Mouse (Mus musculus) heart, embryonic 11.5 days (tissue): Measurements from ENCODE around the gene Rock2. TPM values are rescaled to one million over a fixed set of nuclear protein-coding genes. Genes with fewer than 3 reads are reported as not detected.

Source experiments
- ATAC-seq: fragments of 200-750 bp; cut with Nextera tagmentation; replicated peaks from 2 replicates; pipeline ENCODE4 v1.8.0; 2017; ENCODE audit warnings: moderate library complexity; ENCODE audit not compliant: insufficient number of reproducible peaks, low FRiP score, low TSS enrichment
- H3K27ac ChIP-seq: fragments of 300-500 bp; sonication (generic); 2 replicates; pipeline ENCODE4 v1.5.1; 2014; ENCODE audit warnings: mild to moderate bottlenecking, low read depth, low read length
- H3K27me3 ChIP-seq: fragments of 300-500 bp; sonication (generic); 2 replicates; pipeline ENCODE4 v1.6.1; 2014; ENCODE audit warnings: mild to moderate bottlenecking, low read length, mixed read lengths; ENCODE audit not compliant: control insufficient read depth, insufficient read depth
- H3K36me3 ChIP-seq: fragments of 300-500 bp; sonication (generic); 2 replicates; pipeline ENCODE4 v1.6.1; 2014; ENCODE audit warnings: mild to moderate bottlenecking, low read length, moderate library complexity, mixed read lengths; ENCODE audit not compliant: control insufficient read depth, insufficient read depth
- H3K4me1 ChIP-seq: fragments of 300-500 bp; sonication (generic); 2 replicates; pipeline ENCODE4 v1.6.1; 2014; ENCODE audit warnings: low read length; ENCODE audit not compliant: control insufficient read depth, insufficient read depth
- H3K4me2 ChIP-seq: fragments of 300-500 bp; sonication (generic); 2 replicates; pipeline ENCODE4 v1.6.1; 2014; ENCODE audit warnings: mild to moderate bottlenecking, moderate library complexity
- H3K4me3 ChIP-seq: fragments of 300-500 bp; sonication (generic); 2 replicates; pipeline ENCODE4 v1.5.1; 2014; ENCODE audit warnings: low read depth, low read length
- H3K9ac ChIP-seq: fragments of 300-500 bp; sonication (generic); 2 replicates; pipeline ENCODE4 v1.6.1; 2014; ENCODE audit warnings: mild to moderate bottlenecking, low read depth, low read length, moderate library complexity
- H3K9me3 ChIP-seq: fragments of 300-500 bp; sonication (generic); replicated peaks from 2 replicates; pipeline ENCODE4 v1.6.1; 2016; ENCODE audit warnings: low read length; ENCODE audit not compliant: control insufficient read depth
- WGBS: fragments of 180-500 bp; shearing (Covaris S2); extraction: QIAGEN DNeasy Blood & Tissue Kit; methylation state at CpG from one replicate; pipeline ENCODE4 v1.1.7; 2014; ENCODE audit not compliant: insufficient replicate concordance; 5-methylcytosine and 5-hydroxymethylcytosine counted together
- polyA plus RNA-seq: library from polyadenylated mRNA; unstranded; fragments of >200 nt; fragmentation: Nextera tagmentation; extraction: Ambion mirVana; gene quantifications from 2 replicates; pipeline ENCODE4 v1.2.1, GENCODE M21; 2014

Gene Rock2
- polyA plus RNA-seq, 1 experiment from 2014 or later, result 22.2 TPM

GRCm38 (mm10) chr12:17024554-17025110 is 129.9 kb downstream of the Rock2 start:
- no peak overlapping the region for H3K4me2 ChIP-seq
- no peak for ATAC-seq
- H3K27ac ChIP-seq, result no peak overlapping the region
- WGBS, result 88% methylated on average over 6 of the region's 6 CpGs
- no peak overlapping the region for H3K9ac ChIP-seq
- H3K9me3 ChIP-seq, result no peaks in the 10 kb centered on the region
- no peaks in the 10 kb centered on the region for H3K4me1 ChIP-seq
- no peaks in the 10 kb centered on the region for H3K27me3 ChIP-seq
- no peaks in the 10 kb centered on the region for H3K36me3 ChIP-seq
- no peak overlapping the region for H3K4me3 ChIP-seq

GRCm38 (mm10) chr12:17032694-17033463 is 138.2 kb downstream of the Rock2 start:
- WGBS, result 35% methylated on average over 13 of the region's 13 CpGs
- no peaks in the 10 kb centered on the region for H3K36me3 ChIP-seq
- no peak for ATAC-seq
- no peak overlapping the region for H3K4me2 ChIP-seq
- no peaks in the 10 kb centered on the region for H3K27me3 ChIP-seq
- H3K9ac ChIP-seq, result no peak overlapping the region
- no peak overlapping the region for H3K27ac ChIP-seq
- no peaks in the 10 kb centered on the region for H3K4me1 ChIP-seq
- H3K9me3 ChIP-seq, result no peaks in the 10 kb centered on the region
- no peak overlapping the region for H3K4me3 ChIP-seq

- H3K36me3 ChIP-seq, result no peaks in the 10 kb centered on the region
- H3K9me3 ChIP-seq, result no peaks in the 10 kb centered on the region
- 67% methylated on average over 9 of the region's 9 CpGs for WGBS
- no peaks in the 10 kb centered on the region for H3K27me3 ChIP-seq
- ATAC-seq, result no peak
- H3K27ac ChIP-seq, result no peak overlapping the region
- H3K4me1 ChIP-seq, result no peaks in the 10 kb centered on the region
- H3K4me2 ChIP-seq, result no peak overlapping the region
- no peak overlapping the region for H3K4me3 ChIP-seq
- H3K9ac ChIP-seq, result no peak overlapping the region
These were observed 138.8 kb downstream of the Rock2 start for GRCm38 (mm10) chr12:17033464-17033841.

GRCm38 (mm10) chr12:17034671-17035070 is 140.0 kb downstream of the Rock2 start:
- Histone ChIP-seq H3K9ac (no peak overlapping the region), H3K4me1 (no peaks in the 10 kb centered on the region), H3K27me3 (no peaks in the 10 kb centered on the region), H3K27ac (no peak overlapping the region), H3K36me3 (no peaks in the 10 kb centered on the region), H3K4me2 (no peak overlapping the region), H3K9me3 (no peaks in the 10 kb centered on the region), H3K4me3 (no peak overlapping the region)
- 73% methylated on average over 5 of the region's 5 CpGs for WGBS
- no peak for ATAC-seq

GRCm38 (mm10) chr12:17035128-17035527 is 140.4 kb downstream of the Rock2 start:
- Histone ChIP-seq H3K9me3 (no peaks in the 10 kb centered on the region), H3K27me3 (no peaks in the 10 kb centered on the region), H3K36me3 (no peaks in the 10 kb centered on the region), H3K9ac (no peak overlapping the region), H3K27ac (no peak overlapping the region), H3K4me2 (no peak overlapping the region), H3K4me3 (no peak overlapping the region), H3K4me1 (no peaks in the 10 kb centered on the region)
- WGBS, result 65% methylated on average over 2 of the region's 2 CpGs
- ATAC-seq, result no peak

GRCm38 (mm10) chr12:17036532-17036931 is 141.8 kb downstream of the Rock2 start:
- ATAC-seq, result no peak
- 53% methylated on average over 9 of the region's 9 CpGs for WGBS

GRCm38 (mm10) chr12:17037053-17037610 is 142.4 kb downstream of the Rock2 start:
- no peak overlapping the region for H3K9ac ChIP-seq
- H3K4me1 ChIP-seq, result no peaks in the 10 kb centered on the region
- no peak overlapping the region for H3K4me3 ChIP-seq
- H3K9me3 ChIP-seq, result no peaks in the 10 kb centered on the region
- H3K36me3 ChIP-seq, result no peaks in the 10 kb centered on the region
- no peak overlapping the region for H3K27ac ChIP-seq
- no peak overlapping the region for H3K4me2 ChIP-seq
- H3K27me3 ChIP-seq, result no peaks in the 10 kb centered on the region
- ATAC-seq, result no peak
- WGBS, result 73% methylated on average over 14 of the region's 14 CpGs

More at GRCm38 (mm10) chr12:17036532-17036931, 141.8 kb downstream of the Rock2 start:
- H3K4me2 ChIP-seq, result no peak overlapping the region
- no peaks in the 10 kb centered on the region for H3K9me3 ChIP-seq
- no peak overlapping the region for H3K27ac ChIP-seq
- H3K9ac ChIP-seq, result no peak overlapping the region
- H3K36me3 ChIP-seq, result no peaks in the 10 kb centered on the region
- H3K27me3 ChIP-seq, result no peaks in the 10 kb centered on the region
- no peak overlapping the region for H3K4me3 ChIP-seq
- no peaks in the 10 kb centered on the region for H3K4me1 ChIP-seq
